Mouse (Mus musculus) stomach, embryonic 14.5 days (tissue): Measurements from ENCODE around the gene Wnt16. TPM values are rescaled to one million over a fixed set of nuclear protein-coding genes. Genes with fewer than 3 reads are reported as not detected.
"Not testable (repeated sequence)": the region's sequence is repeated elsewhere in the genome, so short reads cannot be mapped to it uniquely, and the experiment has no call there.

Experiments
- ATAC-seq: fragments of 200-750 bp; cut with Nextera tagmentation; 2 replicates; pipeline ENCODE4 v1.8.0; 2017; ENCODE audit warnings: low read depth, moderate TSS enrichment; ENCODE audit not compliant: insufficient number of reproducible peaks, insufficient read depth, low FRiP score
- H3K27ac ChIP-seq: fragments of 300-500 bp; sonication (generic); 2 replicates; pipeline ENCODE4 v1.5.1; 2014; ENCODE audit warnings: mild to moderate bottlenecking, low read length, moderate library complexity, mixed read lengths
- H3K27me3 ChIP-seq: fragments of 300-500 bp; sonication (generic); 2 replicates; pipeline ENCODE4 v1.6.1; 2014; ENCODE audit warnings: low read length, control low read depth, mixed read lengths; ENCODE audit not compliant: control insufficient read depth, insufficient read depth
- H3K36me3 ChIP-seq: fragments of 300-500 bp; sonication (generic); 2 replicates; pipeline ENCODE4 v1.6.1; 2014; ENCODE audit warnings: mild to moderate bottlenecking, control low read depth, low read length, moderate library complexity, mixed read lengths; ENCODE audit not compliant: control insufficient read depth, insufficient read depth
- H3K4me1 ChIP-seq: fragments of 300-500 bp; sonication (generic); 2 replicates; pipeline ENCODE4 v1.6.1; 2014; ENCODE audit warnings: low read length, control low read depth, mixed read lengths; ENCODE audit not compliant: control insufficient read depth, insufficient read depth
- H3K4me2 ChIP-seq: fragments of 300-500 bp; sonication (generic); replicated peaks from 2 replicates; pipeline ENCODE4 v1.6.1; 2014; ENCODE audit warnings: low read depth, low read length, control low read depth
- H3K4me3 ChIP-seq: fragments of 300-500 bp; sonication (generic); 2 replicates; pipeline ENCODE4 v1.5.1; 2014; ENCODE audit warnings: low read depth, low read length, control low read depth
- H3K9ac ChIP-seq: fragments of 300-500 bp; sonication (generic); replicated peaks from 2 replicates; pipeline ENCODE4 v1.6.1; 2014; ENCODE audit warnings: low read depth, mild to moderate bottlenecking, control low read depth, low read length, moderate library complexity, mixed read lengths
- H3K9me3 ChIP-seq: fragments of 300-500 bp; sonication (generic); 2 replicates; pipeline ENCODE4 v1.6.1; 2016; ENCODE audit warnings: low read depth, low read length, control low read depth; ENCODE audit not compliant: control insufficient read depth
- WGBS: fragments of 180-500 bp; shearing (Covaris S2); extraction: QIAGEN DNeasy Blood & Tissue Kit; methylation state at CpG from one replicate; pipeline ENCODE4 v1.1.7; 2014; 5-methylcytosine and 5-hydroxymethylcytosine counted together
- polyA plus RNA-seq: library from polyadenylated mRNA; unstranded; fragments of >200 nt; fragmentation: Nextera tagmentation; extraction: Ambion mirVana; gene quantifications from 2 replicates; pipeline ENCODE4 v1.2.1, GENCODE M21; 2014

The Wnt16 gene
- polyA plus RNA-seq = 2.7 and 3.1 TPM in 2 replicates

DNA sequence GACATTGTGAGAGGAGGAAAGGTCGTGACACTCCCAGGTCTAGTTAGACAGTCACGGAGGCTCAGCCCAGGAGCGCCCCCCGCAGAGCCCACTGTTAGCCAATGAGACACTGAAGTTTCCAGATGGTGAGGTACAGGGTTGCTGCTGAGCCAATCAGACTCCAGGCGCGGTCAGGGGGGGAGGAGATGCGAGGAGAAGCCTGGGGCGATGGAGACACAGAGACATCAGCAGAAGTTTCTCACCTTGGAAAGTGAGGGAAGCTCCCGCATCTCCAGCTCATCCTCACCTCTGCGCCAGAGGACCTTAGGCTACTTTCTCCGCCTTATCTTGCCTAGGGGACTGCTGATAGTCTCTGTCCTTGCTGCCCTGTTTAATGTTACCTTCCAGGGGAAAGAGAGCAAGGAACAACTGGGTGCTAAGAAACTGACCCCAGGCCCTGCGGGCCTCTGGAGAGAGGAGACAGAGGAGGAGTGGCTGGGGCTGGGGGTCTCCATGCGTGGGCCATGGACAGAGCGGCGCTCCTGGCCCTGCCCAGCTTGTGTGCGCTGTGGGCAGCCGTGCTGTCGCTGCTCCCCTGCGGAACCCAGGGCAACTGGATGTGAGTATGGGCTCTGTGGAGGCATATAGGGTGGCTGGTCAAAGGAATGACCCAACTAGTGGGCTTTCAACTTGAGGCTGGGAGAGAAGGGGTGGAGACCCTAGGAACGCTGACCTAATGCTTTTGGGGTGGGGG is at the start of gene Wnt16:
Gene Wnt16, plus strand, starts transcription at position 224 of the 733 bp plus-strand sequence.
- Histone ChIP-seq H3K4me3 (peak within 1 kb of the TSS; percentile 41), H3K27ac (no peak within 1 kb of the TSS), H3K27me3 (0 out of 2 replicates have a peak, but pooled peaks cover 8% of the 10 kb centered on the region), H3K36me3 (no peaks in the 10 kb centered on the region), H3K4me2 (peak within 1 kb of the TSS; percentile 76), H3K9me3 (no peaks in the 10 kb centered on the region), H3K4me1 (peaks cover 15% of the 10 kb centered on the region), H3K9ac (0 out of 2 replicates have a peak within 1 kb of the TSS, but pooled peaks have one; percentile 21)
- WGBS = 2% methylated on average over 20 of the region's 20 CpGs
- ATAC-seq = peak; percentile 62

DNA sequence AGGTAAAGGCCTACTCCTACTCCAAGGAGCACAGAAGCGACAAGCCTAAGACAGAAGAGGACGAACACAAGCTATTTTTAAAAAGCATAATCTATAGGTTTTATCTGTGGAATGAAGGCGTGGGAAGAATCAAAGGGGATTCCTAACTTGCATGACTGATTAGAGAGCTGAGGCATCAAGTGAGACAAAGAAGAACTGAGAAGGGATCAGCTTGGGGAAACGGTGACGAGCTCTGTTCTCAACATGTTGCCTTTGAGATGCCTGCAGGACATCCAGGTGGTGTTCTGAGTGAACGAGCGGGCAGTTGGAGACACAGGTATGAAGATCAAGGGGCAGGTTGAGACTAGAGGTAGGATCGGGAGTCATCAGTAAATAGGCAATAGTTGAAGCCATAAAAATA is 44.7 kb upstream of the Wnt16 start:
- no peak overlapping the region for H3K4me3 ChIP-seq
- no peak for ATAC-seq
- no peak overlapping the region for H3K4me2 ChIP-seq
- no peaks in the 10 kb centered on the region for H3K27me3 ChIP-seq
- no peaks in the 10 kb centered on the region for H3K4me1 ChIP-seq
- no peak overlapping the region for H3K27ac ChIP-seq
- peaks cover 3% of the 10 kb centered on the region; the same call in 1 of the 2 replicates for H3K36me3 ChIP-seq
- no peak overlapping the region for H3K9ac ChIP-seq
- 79% methylated on average over 8 of the region's 8 CpGs for WGBS
- H3K9me3 ChIP-seq = no peaks in the 10 kb centered on the region

DNA sequence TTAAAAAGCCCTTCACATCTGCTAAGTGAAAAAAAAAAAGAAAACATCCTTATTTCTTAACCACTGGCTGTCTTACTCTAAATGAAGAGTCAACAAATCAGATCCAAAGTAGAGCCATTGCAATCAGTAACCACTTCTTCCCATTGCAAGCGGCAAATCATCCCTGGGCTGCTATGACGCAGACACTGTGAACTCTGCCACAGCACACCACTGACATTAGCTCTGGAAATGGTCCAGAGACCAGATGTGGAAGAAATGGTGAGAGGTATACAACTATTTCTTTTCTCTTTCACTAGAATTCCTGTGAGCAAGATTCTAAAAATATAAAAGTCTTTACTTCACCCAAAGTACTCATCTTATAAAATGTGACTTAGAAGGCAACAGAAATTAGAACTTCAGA is 41.3 kb upstream of the Wnt16 start:
- Histone ChIP-seq H3K4me1 (no peaks in the 10 kb centered on the region), H3K4me2 (no peak overlapping the region), H3K36me3 (no peaks in the 10 kb centered on the region), H3K9me3 (no peaks in the 10 kb centered on the region), H3K27me3 (no peaks in the 10 kb centered on the region), H3K9ac (no peak overlapping the region), H3K27ac (no peak overlapping the region), H3K4me3 (no peak overlapping the region)
- WGBS = 85% methylated on average over 2 of the region's 2 CpGs
- no peak for ATAC-seq

DNA sequence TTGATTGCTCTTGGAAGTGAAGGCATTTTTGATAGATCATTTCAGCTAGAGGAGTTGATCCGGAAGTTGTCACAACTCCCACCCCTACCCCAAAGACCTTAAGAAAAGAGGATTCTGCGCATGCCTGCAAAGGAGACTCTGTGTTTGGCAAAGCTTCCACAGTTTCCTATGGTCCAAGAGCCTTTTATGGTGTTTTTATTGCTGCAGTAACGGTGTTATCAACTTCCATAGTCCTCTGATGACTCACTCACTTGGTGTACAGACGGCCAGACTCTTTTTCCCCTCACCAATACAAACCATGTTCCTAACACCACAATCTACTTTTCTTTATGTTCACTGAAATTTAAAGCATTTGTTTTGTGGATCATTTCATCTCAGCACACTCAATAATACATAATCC is 29.2 kb upstream of the Wnt16 start:
- Histone ChIP-seq H3K4me2 (no peak overlapping the region), H3K27ac (no peak overlapping the region), H3K9me3 (no peaks in the 10 kb centered on the region), H3K36me3 (no peaks in the 10 kb centered on the region; the same call in 1 of the 2 replicates), H3K4me3 (no peak overlapping the region), H3K9ac (no peak overlapping the region), H3K27me3 (no peaks in the 10 kb centered on the region), H3K4me1 (no peaks in the 10 kb centered on the region)
- WGBS = 74% methylated on average over 4 of the region's 4 CpGs
- no peak for ATAC-seq

DNA sequence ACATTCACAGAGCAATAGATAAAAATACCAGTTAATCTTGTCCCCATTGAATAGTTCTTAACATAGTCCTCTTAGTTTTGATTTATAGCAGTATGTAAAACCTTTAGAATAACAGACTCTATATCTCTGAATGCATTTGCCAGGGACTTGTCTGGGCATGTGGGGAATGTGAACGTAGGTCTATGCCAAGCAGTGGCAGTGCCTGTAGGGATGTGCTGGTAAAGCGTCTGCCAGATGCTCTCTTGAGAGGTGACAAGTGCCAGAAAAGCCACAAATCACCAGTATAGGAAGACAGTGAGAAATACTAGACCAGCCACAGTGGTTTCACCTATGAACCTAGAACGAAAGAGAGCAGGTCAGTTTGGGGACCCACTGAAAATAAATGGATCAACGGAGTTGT is 25.5 kb upstream of the Wnt16 start:
- H3K4me1 ChIP-seq = no peaks in the 10 kb centered on the region
- no peak overlapping the region for H3K27ac ChIP-seq
- H3K9ac ChIP-seq = no peak overlapping the region
- ATAC-seq = 0 out of 2 replicates have a peak, but pooled peaks have one; percentile 6
- 55% methylated on average over 4 of the region's 4 CpGs for WGBS
- no peaks in the 10 kb centered on the region for H3K36me3 ChIP-seq
- H3K4me2 ChIP-seq = no peak overlapping the region
- H3K27me3 ChIP-seq = no peaks in the 10 kb centered on the region
- no peak overlapping the region for H3K4me3 ChIP-seq
- no peaks in the 10 kb centered on the region for H3K9me3 ChIP-seq

DNA sequence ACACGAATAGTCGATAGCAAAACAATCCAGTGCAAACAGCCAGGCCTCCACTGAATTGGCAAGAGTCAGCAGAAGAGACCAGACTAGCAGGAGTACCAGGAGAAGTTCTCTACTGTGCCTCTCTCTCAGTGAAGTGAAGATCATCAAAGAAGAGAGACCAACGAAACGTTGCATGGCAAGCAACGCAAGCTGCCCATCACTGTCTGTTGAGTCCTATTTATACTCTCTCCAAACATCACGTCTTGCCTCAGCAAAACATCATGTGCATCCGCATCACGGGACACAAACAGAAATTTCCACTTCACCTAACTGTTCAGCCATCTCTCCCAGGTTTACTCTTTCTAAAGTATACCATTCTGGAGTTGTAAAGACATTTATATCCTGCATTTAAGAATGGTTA is 23.9 kb upstream of the Wnt16 start:
- ATAC-seq, H3K9me3 ChIP-seq, H3K36me3 ChIP-seq, H3K27ac ChIP-seq, H3K4me1 ChIP-seq, H3K9ac ChIP-seq, H3K27me3 ChIP-seq, H3K4me2 ChIP-seq, H3K4me3 ChIP-seq: not testable (repeated sequence)
- WGBS = 86% methylated on average over 8 of the region's 8 CpGs

DNA sequence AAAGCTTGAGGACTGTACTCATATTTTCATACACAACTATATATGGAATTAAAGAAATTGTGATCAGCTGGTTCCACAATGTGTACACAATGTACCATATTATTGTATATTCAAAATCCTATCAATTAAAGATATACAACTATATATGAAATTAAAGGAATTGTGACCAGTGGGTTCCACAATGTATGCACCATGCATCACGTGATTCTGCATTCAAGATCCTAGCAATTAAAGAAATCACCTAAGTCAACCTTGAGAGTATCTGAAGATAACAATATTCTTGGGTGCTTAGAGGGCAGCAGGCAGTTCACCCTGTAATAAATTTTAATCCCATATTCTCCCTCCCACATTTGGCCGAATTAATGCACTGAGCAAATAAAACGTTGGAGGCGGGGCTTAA is 22.0 kb upstream of the Wnt16 start:
- Histone ChIP-seq H3K9ac (no peak overlapping the region), H3K9me3 (no peaks in the 10 kb centered on the region), H3K36me3 (no peaks in the 10 kb centered on the region), H3K4me1 (no peaks in the 10 kb centered on the region), H3K27ac (no peak overlapping the region), H3K27me3 (no peaks in the 10 kb centered on the region), H3K4me2 (no peak overlapping the region), H3K4me3 (no peak overlapping the region)
- ATAC-seq = no peak
- 78% methylated on average over 4 of the region's 4 CpGs for WGBS

DNA sequence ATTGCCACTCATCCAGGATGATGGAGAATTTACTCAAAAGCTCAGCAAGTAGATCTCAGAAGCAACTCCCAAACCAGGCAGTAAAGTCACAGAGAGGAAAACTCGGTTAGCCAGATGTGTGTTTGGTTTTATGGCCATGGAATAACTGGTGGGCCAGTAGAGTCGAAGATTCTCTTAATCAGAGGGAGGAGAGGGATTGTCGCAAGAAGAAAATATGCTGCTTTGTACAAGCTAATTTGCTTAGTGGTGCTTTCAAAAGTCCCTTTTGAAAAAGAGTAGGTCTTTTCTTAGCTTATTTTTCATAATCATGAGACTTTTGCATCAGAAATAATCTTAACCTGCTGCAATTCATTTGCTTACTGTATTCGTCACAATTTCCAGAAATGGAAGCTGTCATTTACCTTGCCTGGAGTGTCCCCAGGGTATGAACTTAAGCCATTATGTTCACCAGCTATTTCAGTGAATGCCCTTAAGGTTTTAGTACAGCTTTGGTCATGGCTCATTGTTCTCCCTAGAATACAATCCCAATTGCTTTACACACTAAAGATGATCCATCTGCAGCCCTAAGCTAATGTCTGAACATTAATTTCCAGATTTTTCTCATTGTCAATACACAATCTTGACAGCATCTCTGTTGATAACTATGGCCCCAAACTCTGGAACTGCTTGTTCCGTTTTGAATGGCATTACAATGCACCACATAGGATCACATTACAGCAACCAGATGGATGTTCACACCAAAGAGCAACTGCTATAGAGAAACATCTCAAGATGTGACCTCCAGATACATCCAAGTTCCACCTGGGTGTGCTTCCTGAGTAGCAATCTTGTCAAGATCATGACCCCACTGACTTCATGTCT is 20.0 kb upstream of the Wnt16 start:
- H3K4me3 ChIP-seq = no peak overlapping the region
- H3K4me1 ChIP-seq = no peaks in the 10 kb centered on the region
- no peak overlapping the region for H3K9ac ChIP-seq
- no peak overlapping the region for H3K27ac ChIP-seq
- ATAC-seq = no peak
- H3K27me3 ChIP-seq = no peaks in the 10 kb centered on the region
- H3K4me2 ChIP-seq = no peak overlapping the region
- H3K36me3 ChIP-seq = no peaks in the 10 kb centered on the region
- WGBS = 73% methylated on average over 5 of the region's 5 CpGs
- no peaks in the 10 kb centered on the region for H3K9me3 ChIP-seq
